Mouse (Mus musculus): Measurements from ENCODE around the gene Sec23b. TPM values are rescaled to one million over a fixed set of nuclear protein-coding genes. Genes with fewer than 3 reads are reported as not detected.

Gene Sec23b
- polyA plus RNA-seq, 1 experiment = 77.3 TPM

DNA sequence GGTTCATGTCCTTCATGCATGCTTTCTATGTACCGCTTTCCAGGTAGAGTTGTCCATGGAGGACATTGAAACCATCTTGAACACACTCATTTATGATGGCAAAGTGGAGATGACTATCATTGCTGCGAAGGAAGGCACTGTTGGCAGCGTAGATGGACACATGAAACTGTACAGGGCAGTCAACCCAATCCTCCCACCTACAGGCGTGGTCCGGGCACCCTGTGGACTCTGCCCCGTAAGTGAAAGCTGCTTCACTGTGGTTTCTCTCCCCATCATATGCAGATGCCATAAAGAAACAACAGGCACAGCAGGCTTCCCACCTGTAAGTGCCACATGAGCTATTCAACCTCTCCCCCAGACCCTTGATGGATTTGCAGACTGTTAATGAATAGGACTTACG is 18.9 kb upstream of the Sec23b start:
- peak; percentile 71 for DNase-seq
- 57% methylated on average over 7 of the region's 7 CpGs for WGBS
- no peak for TF ChIP-seq POLR2A (IDR thresholded peaks at IDR 0.05; ENCODE audit: low read depth, low read length)
- TF ChIP-seq CTCF (conservative IDR thresholded peaks at IDR 0.05; ENCODE audit: insufficient read depth, insufficient read length, low read depth, low read length) = no peak
- no peak overlapping the region for H3K4me3 ChIP-seq (ENCODE audit: insufficient read depth, low read depth, low read length)
- H3K27me3 ChIP-seq (replicated peaks; ENCODE audit: control insufficient read depth, insufficient read depth, low read length) = no peaks in the 10 kb centered on the region
- no peaks in the 10 kb centered on the region; the same call in 1 of the 2 replicates for H3K4me1 ChIP-seq (ENCODE audit: control insufficient read depth, insufficient read depth, low read length)
- H3K27ac ChIP-seq (ENCODE audit: insufficient read depth, low read depth, low read length) = no peak overlapping the region
- peaks cover 25% of the 10 kb centered on the region for H3K36me3 ChIP-seq (ENCODE audit: control insufficient read depth, insufficient read depth, low read length)

DNA sequence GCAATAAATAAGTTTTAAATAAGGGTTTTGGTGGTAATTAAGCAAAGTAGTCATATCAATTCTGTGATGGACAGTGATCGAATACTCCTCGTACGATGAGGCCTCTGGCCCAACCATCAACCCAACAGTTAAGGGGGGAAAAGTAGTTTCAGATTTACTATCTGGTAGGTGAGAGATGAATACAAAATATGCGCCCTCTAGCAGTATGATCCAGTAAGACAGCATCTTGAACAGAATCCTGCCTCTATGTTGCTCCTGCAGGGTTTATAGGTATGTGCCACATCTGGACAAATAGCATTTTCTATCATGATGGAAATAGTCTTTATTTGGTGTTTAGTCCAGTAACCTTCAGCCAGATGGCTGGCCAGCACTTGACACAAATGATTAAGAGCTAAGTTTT is 14.8 kb upstream of the Sec23b start:
- Histone ChIP-seq H3K4me3 (ENCODE audit: insufficient read depth, low read depth, low read length) (no peak overlapping the region), H3K36me3 (ENCODE audit: control insufficient read depth, insufficient read depth, low read length) (peaks cover 18% of the 10 kb centered on the region), H3K27me3 (replicated peaks; ENCODE audit: control insufficient read depth, insufficient read depth, low read length) (no peaks in the 10 kb centered on the region), H3K27ac (ENCODE audit: insufficient read depth, low read depth, low read length) (no peak overlapping the region), H3K4me1 (ENCODE audit: control insufficient read depth, insufficient read depth, low read length) (peaks cover 19% of the 10 kb centered on the region)
- WGBS = 89% methylated on average over 4 of the region's 4 CpGs
- no peak for TF ChIP-seq CTCF (conservative IDR thresholded peaks at IDR 0.05; ENCODE audit: insufficient read depth, insufficient read length, low read depth, low read length)
- no peak for TF ChIP-seq POLR2A (IDR thresholded peaks at IDR 0.05; ENCODE audit: low read depth, low read length)
- DNase-seq = no peak

GRCm38 (mm10) chr2:144543670-144544069 is 12.4 kb upstream of the Sec23b start:
- Histone ChIP-seq H3K36me3 (ENCODE audit: control insufficient read depth, insufficient read depth, low read length) (peaks cover 10% of the 10 kb centered on the region; the same call in 1 of the 2 replicates), H3K4me3 (ENCODE audit: insufficient read depth, low read depth, low read length) (no peak overlapping the region), H3K27ac (ENCODE audit: insufficient read depth, low read depth, low read length) (peak overlapping the region; percentile 92), H3K4me1 (ENCODE audit: control insufficient read depth, insufficient read depth, low read length) (peaks cover 24% of the 10 kb centered on the region), H3K27me3 (replicated peaks; ENCODE audit: control insufficient read depth, insufficient read depth, low read length) (no peaks in the 10 kb centered on the region)
- TF ChIP-seq POLR2A (IDR thresholded peaks at IDR 0.05; ENCODE audit: low read depth, low read length) (no peak), CTCF (conservative IDR thresholded peaks at IDR 0.05; ENCODE audit: insufficient read depth, insufficient read length, low read depth, low read length) (no peak)
- 70% methylated on average over 6 of the region's 6 CpGs for WGBS
- no peak for DNase-seq

- peak; percentile 82 for DNase-seq
- TF ChIP-seq CTCF (conservative IDR thresholded peaks at IDR 0.05; ENCODE audit: insufficient read depth, insufficient read length, low read depth, low read length) = no peak
- no peak for TF ChIP-seq POLR2A (IDR thresholded peaks at IDR 0.05; ENCODE audit: low read depth, low read length)
- no peaks in the 10 kb centered on the region for H3K27me3 ChIP-seq (replicated peaks; ENCODE audit: control insufficient read depth, insufficient read depth, low read length)
- H3K36me3 ChIP-seq (ENCODE audit: control insufficient read depth, insufficient read depth, low read length) = peaks cover 9% of the 10 kb centered on the region; the same call in 1 of the 2 replicates
- H3K4me3 ChIP-seq (ENCODE audit: insufficient read depth, low read depth, low read length) = no peak overlapping the region
- WGBS = 27% methylated on average over 6 of the region's 6 CpGs
- peak overlapping the region; percentile 92 for H3K27ac ChIP-seq (ENCODE audit: insufficient read depth, low read depth, low read length)
- H3K4me1 ChIP-seq (ENCODE audit: control insufficient read depth, insufficient read depth, low read length) = peaks cover 24% of the 10 kb centered on the region
These were observed 11.4 kb upstream of the Sec23b start for GRCm38 (mm10) chr2:144544630-144545029.

DNA sequence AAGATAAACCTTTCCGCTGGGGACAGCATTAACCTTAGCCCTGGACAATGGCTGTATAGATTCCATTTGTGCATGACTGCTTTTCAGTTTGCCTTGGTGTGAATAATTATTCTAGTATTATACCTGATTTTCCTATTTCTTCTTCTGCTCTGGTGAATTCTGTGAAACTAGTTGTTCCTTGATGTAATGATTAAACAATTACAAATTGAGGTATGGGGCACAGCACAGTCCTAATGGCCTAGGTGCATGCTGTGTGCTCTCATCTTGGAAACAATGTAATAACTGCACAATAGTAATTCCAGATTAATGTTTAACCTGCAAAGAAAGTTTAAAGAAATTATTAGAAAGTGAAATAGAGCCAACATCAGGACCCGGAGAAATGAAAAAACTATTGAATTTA is 11.0 kb upstream of the Sec23b start:
- peak overlapping the region; percentile 92 for H3K27ac ChIP-seq (ENCODE audit: insufficient read depth, low read depth, low read length)
- WGBS = 42% methylated on average over 2 of the region's 2 CpGs
- H3K36me3 ChIP-seq (ENCODE audit: control insufficient read depth, insufficient read depth, low read length) = peaks cover 9% of the 10 kb centered on the region; the same call in 1 of the 2 replicates
- DNase-seq = peak; percentile 60
- TF ChIP-seq CTCF (conservative IDR thresholded peaks at IDR 0.05; ENCODE audit: insufficient read depth, insufficient read length, low read depth, low read length) (no peak), POLR2A (IDR thresholded peaks at IDR 0.05; ENCODE audit: low read depth, low read length) (no peak)
- H3K27me3 ChIP-seq (replicated peaks; ENCODE audit: control insufficient read depth, insufficient read depth, low read length) = no peaks in the 10 kb centered on the region
- peaks cover 24% of the 10 kb centered on the region for H3K4me1 ChIP-seq (ENCODE audit: control insufficient read depth, insufficient read depth, low read length)
- no peak overlapping the region for H3K4me3 ChIP-seq (ENCODE audit: insufficient read depth, low read depth, low read length)

DNA sequence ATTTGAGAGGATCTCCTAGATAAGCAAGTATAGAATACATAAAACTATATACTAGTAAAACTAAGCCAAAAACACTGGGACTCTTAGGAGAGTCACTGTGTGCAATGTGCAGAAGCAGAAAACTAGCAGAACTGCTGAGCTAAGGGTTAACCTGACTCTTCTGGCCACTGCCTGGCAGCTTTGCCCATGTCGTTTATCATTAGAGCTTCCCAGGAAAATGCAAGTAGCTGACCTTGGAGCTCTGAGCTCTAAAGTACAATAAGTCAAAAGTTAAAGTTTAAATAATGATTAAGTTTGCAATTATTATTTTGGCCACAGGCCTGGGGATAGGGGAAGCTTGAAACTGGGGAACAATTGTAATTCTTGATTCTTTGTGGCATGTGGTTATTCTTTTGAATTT is 10.5 kb upstream of the Sec23b start:
- WGBS = 10% methylated on average over 1 of the region's 1 CpGs
- H3K27me3 ChIP-seq (replicated peaks; ENCODE audit: control insufficient read depth, insufficient read depth, low read length) = no peaks in the 10 kb centered on the region
- peaks cover 9% of the 10 kb centered on the region; the same call in 1 of the 2 replicates for H3K36me3 ChIP-seq (ENCODE audit: control insufficient read depth, insufficient read depth, low read length)
- H3K4me3 ChIP-seq (ENCODE audit: insufficient read depth, low read depth, low read length) = no peak overlapping the region
- peak; percentile 91 for DNase-seq
- H3K4me1 ChIP-seq (ENCODE audit: control insufficient read depth, insufficient read depth, low read length) = peaks cover 24% of the 10 kb centered on the region
- TF ChIP-seq CTCF (conservative IDR thresholded peaks at IDR 0.05; ENCODE audit: insufficient read depth, insufficient read length, low read depth, low read length) = no peak
- TF ChIP-seq POLR2A (IDR thresholded peaks at IDR 0.05; ENCODE audit: low read depth, low read length) = no peak
- peak overlapping the region; percentile 99 for H3K27ac ChIP-seq (ENCODE audit: insufficient read depth, low read depth, low read length)

- Histone ChIP-seq H3K4me1 (ENCODE audit: control insufficient read depth, insufficient read depth, low read length) (peaks cover 24% of the 10 kb centered on the region), H3K27ac (ENCODE audit: insufficient read depth, low read depth, low read length) (no peak overlapping the region), H3K4me3 (ENCODE audit: insufficient read depth, low read depth, low read length) (no peak overlapping the region), H3K27me3 (replicated peaks; ENCODE audit: control insufficient read depth, insufficient read depth, low read length) (no peaks in the 10 kb centered on the region), H3K36me3 (ENCODE audit: control insufficient read depth, insufficient read depth, low read length) (peaks cover 7% of the 10 kb centered on the region; the same call in 1 of the 2 replicates)
- no peak for DNase-seq
- TF ChIP-seq POLR2A (IDR thresholded peaks at IDR 0.05; ENCODE audit: low read depth, low read length) (no peak), CTCF (conservative IDR thresholded peaks at IDR 0.05; ENCODE audit: insufficient read depth, insufficient read length, low read depth, low read length) (no peak)
- 77% methylated on average over 4 of the region's 4 CpGs for WGBS
These were observed 8.5 kb upstream of the Sec23b start for GRCm38 (mm10) chr2:144547559-144547958.

All from kidney, adult 2 months (tissue).